Mouse (Mus musculus): Measurements from ENCODE around the gene Psma4. TPM values are rescaled to one million over a fixed set of nuclear protein-coding genes. Genes with fewer than 3 reads are reported as not detected.

Gene Psma4
- 247 and 251 TPM in 2 replicates for polyA plus RNA-seq (2015; fragmentation: Nextera tagmentation; extraction: Ambion mirVana)

GRCm38 (mm10) chr9:54950575-54951321, at the start of gene Psma4, which contains the start of gene AY074887:
TSS of gene Psma4 (plus strand) at chr9:54950790.
TSS of gene AY074887 (minus strand) at chr9:54950998.
- Histone ChIP-seq H3K4me2 (peak within 1 kb of the TSS; percentile 64), H3K9me3 (no peaks in the 10 kb centered on the region), H3K9ac (peak within 1 kb of the TSS; percentile 73), H3K27me3 (replicated peaks) (no peaks in the 10 kb centered on the region), H3K4me3 (peak within 1 kb of the TSS; percentile 62), H3K27ac (peak within 1 kb of the TSS; percentile 87), H3K4me1 (peaks cover 29% of the 10 kb centered on the region), H3K36me3 (replicated peaks) (peaks cover 10% of the 10 kb centered on the region)
- WGBS, result under 1% methylated on average over 65 of the region's 65 CpGs
- peak; percentile 100 for ATAC-seq (replicated peaks)

DNA sequence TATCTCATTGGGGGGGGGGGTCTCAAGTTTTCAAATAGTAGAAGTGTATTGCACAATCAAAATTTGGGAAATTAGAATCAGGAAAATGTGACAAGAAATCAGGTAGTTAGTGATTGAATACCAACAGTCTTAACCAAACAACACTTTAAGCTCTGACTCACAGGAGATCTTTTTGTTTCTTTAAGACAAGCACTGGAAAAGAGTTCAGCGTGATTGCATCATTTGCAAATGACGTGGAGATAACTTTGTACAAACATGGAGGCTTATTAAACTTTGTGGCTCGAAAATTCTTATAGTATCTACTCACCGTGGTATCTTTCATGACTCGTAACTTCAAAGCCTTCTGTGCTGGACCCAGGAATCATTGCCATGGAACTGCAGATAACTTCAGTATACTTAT, 41.1 kb upstream of the Psma4 start:
- Histone ChIP-seq H3K4me3 (no peak overlapping the region), H3K4me1 (no peaks in the 10 kb centered on the region), H3K4me2 (no peak overlapping the region), H3K27ac (no peak overlapping the region), H3K36me3 (replicated peaks) (peaks cover 24% of the 10 kb centered on the region), H3K9me3 (no peaks in the 10 kb centered on the region), H3K9ac (no peak overlapping the region), H3K27me3 (replicated peaks) (no peaks in the 10 kb centered on the region)
- WGBS, result 94% methylated on average over 5 of the region's 5 CpGs
- ATAC-seq (replicated peaks), result no peak

DNA sequence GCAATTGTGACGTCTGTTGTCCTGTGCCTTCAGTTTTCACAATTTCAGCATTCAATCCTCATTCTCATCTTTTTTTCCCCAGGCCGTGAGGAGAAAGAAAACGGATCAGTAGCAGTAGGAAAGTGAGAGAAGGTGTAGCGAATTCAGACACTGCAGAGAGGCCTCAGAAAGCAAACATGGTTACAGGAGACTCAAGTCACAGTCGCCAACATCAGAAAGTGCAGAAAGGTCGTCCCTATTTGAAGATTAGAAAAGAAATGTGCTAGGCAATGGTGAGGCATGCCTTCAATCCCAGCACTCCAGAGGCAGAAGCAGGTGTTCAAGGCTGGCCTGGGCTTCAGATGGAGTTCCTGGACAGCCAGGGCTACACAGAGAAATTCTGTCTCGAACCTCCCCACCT, 35.0 kb upstream of the Psma4 start:
- 72% methylated on average over 7 of the region's 7 CpGs for WGBS
- no peak overlapping the region for H3K9ac ChIP-seq
- H3K27ac ChIP-seq, result no peak overlapping the region
- no peaks in the 10 kb centered on the region for H3K27me3 ChIP-seq (replicated peaks)
- no peak for ATAC-seq (replicated peaks)
- H3K4me3 ChIP-seq, result no peak overlapping the region
- H3K9me3 ChIP-seq, result no peaks in the 10 kb centered on the region
- peaks cover 12% of the 10 kb centered on the region for H3K4me1 ChIP-seq
- no peak overlapping the region for H3K4me2 ChIP-seq
- no peaks in the 10 kb centered on the region for H3K36me3 ChIP-seq (replicated peaks)

- Histone ChIP-seq H3K36me3 (replicated peaks) (no peaks in the 10 kb centered on the region), H3K9me3 (no peaks in the 10 kb centered on the region), H3K27ac (0 out of 2 replicates have a peak overlapping the region, but pooled peaks have one; percentile 35), H3K27me3 (replicated peaks) (no peaks in the 10 kb centered on the region), H3K4me3 (peak overlapping the region; percentile 74), H3K4me1 (peaks cover 12% of the 10 kb centered on the region), H3K9ac (peak overlapping the region; percentile 9; the same call in 1 of the 2 replicates), H3K4me2 (peak overlapping the region; percentile 97)
- WGBS, result 79% methylated on average over 8 of the region's 8 CpGs
- ATAC-seq (replicated peaks), result peak; percentile 19; the same call in 1 of the 2 replicates
Measured at GRCm38 (mm10) chr9:54916401-54916800, 34.2 kb upstream of the Psma4 start.

GRCm38 (mm10) chr9:54917010-54917677, 33.4 kb upstream of the Psma4 start, which contains the start of gene Hykk:
TSS of gene Hykk (plus strand) at chr9:54917283.
- peak within 1 kb of the TSS; percentile 54; the same call in 1 of the 2 replicates for H3K27ac ChIP-seq
- ATAC-seq (replicated peaks), result peak; percentile 100
- H3K9me3 ChIP-seq, result no peaks in the 10 kb centered on the region
- H3K4me3 ChIP-seq, result peak within 1 kb of the TSS; percentile 74
- peak within 1 kb of the TSS; percentile 50 for H3K9ac ChIP-seq
- no peaks in the 10 kb centered on the region for H3K27me3 ChIP-seq (replicated peaks)
- H3K36me3 ChIP-seq (replicated peaks), result no peaks in the 10 kb centered on the region
- H3K4me2 ChIP-seq, result peak within 1 kb of the TSS; percentile 97
- under 1% methylated on average over 34 of the region's 34 CpGs for WGBS
- peaks cover 12% of the 10 kb centered on the region for H3K4me1 ChIP-seq

- peaks cover 12% of the 10 kb centered on the region for H3K4me1 ChIP-seq
- no peak overlapping the region for H3K4me3 ChIP-seq
- no peak overlapping the region for H3K9ac ChIP-seq
- H3K36me3 ChIP-seq (replicated peaks), result no peaks in the 10 kb centered on the region
- H3K27ac ChIP-seq, result no peak overlapping the region
- peak overlapping the region; percentile 97; the same call in 1 of the 2 replicates for H3K4me2 ChIP-seq
- no peaks in the 10 kb centered on the region for H3K27me3 ChIP-seq (replicated peaks)
- ATAC-seq (replicated peaks), result no peak
- 73% methylated on average over 2 of the region's 2 CpGs for WGBS
- no peaks in the 10 kb centered on the region for H3K9me3 ChIP-seq
Measured at GRCm38 (mm10) chr9:54918191-54918590, 32.4 kb upstream of the Psma4 start.

DNA sequence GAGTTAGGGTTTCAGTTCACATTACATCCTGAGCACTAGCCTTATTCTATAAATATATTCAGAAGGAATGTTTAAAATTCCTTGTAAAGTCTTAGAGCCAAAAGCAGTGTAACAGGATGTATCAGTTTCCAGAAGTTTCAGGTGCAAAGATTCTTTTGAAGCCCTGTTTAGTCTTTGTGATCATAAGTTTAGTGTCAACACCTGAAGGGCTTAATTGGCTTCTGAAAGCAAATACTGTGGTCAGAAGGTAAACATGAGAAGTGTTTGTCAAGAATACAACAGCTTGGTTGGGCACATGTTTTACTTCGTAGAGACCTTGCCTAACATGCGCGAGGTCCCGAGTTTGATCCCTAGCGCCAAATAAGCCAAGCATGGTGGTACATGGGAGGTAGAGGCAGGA, 31.8 kb upstream of the Psma4 start:
- Histone ChIP-seq H3K4me2 (no peak overlapping the region), H3K9ac (no peak overlapping the region), H3K27me3 (replicated peaks) (no peaks in the 10 kb centered on the region), H3K27ac (no peak overlapping the region), H3K4me1 (peaks cover 12% of the 10 kb centered on the region), H3K4me3 (no peak overlapping the region), H3K36me3 (replicated peaks) (no peaks in the 10 kb centered on the region), H3K9me3 (no peaks in the 10 kb centered on the region)
- ATAC-seq (replicated peaks), result no peak
- 94% methylated on average over 5 of the region's 5 CpGs for WGBS

DNA sequence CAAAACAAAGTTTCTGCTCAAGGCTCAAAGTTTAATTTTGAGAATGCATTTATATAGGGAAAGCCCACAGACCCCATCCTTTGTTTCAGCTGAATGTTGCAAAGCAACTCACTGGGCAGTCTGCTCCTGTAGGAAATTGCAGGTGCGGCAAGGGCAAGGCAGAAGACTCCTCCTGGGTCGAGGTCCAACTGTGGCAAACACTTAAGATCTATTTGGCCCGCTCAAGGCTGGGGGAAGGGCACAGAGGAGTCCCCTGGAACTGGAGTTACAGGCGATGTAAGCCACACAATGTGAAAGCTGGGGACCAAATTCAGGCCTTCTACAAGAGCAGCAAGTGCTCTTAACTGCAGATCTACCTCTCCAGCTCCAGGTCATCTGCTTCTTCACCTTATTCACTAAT, 30.6 kb upstream of the Psma4 start:
- 53% methylated on average over 4 of the region's 4 CpGs for WGBS
- Histone ChIP-seq H3K4me3 (no peak overlapping the region), H3K4me1 (peaks cover 12% of the 10 kb centered on the region), H3K36me3 (replicated peaks) (no peaks in the 10 kb centered on the region), H3K27ac (no peak overlapping the region), H3K9ac (no peak overlapping the region), H3K9me3 (no peaks in the 10 kb centered on the region), H3K4me2 (no peak overlapping the region), H3K27me3 (replicated peaks) (no peaks in the 10 kb centered on the region)
- no peak for ATAC-seq (replicated peaks)

DNA sequence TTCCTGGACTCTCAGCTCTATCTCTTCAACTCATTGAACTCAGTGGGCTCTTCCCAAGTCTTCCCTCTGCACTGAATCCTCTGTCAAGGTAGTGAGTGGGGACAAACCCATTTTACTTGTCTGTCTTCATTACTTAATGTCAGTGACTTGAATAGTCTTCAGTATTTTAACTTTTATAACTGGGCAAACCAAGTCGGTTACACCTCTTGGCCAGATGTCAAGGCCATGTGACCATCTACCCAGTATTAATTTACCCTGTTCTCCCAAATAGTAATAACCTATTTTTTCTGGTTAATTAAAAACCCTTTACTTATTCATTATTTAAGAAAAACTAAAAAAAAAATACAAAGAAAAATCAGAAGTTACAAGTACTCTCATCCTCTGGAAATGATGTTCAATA, 19.8 kb upstream of the Psma4 start:
- H3K27me3 ChIP-seq (replicated peaks), result no peaks in the 10 kb centered on the region
- H3K4me1 ChIP-seq, result no peaks in the 10 kb centered on the region
- no peaks in the 10 kb centered on the region for H3K36me3 ChIP-seq (replicated peaks)
- no peak for ATAC-seq (replicated peaks)
- no peak overlapping the region for H3K9ac ChIP-seq
- no peak overlapping the region for H3K4me3 ChIP-seq
- no peaks in the 10 kb centered on the region for H3K9me3 ChIP-seq
- H3K27ac ChIP-seq, result no peak overlapping the region
- no peak overlapping the region for H3K4me2 ChIP-seq
- 88% methylated on average over 1 of the region's 1 CpGs for WGBS

GRCm38 (mm10) chr9:54931765-54932164, 18.8 kb upstream of the Psma4 start:
- no peak overlapping the region for H3K4me3 ChIP-seq

GRCm38 (mm10) chr9:54932379-54932778, 18.2 kb upstream of the Psma4 start:
- ATAC-seq (replicated peaks), result no peak
- no peaks in the 10 kb centered on the region for H3K9me3 ChIP-seq
- no peaks in the 10 kb centered on the region for H3K4me1 ChIP-seq
- H3K36me3 ChIP-seq (replicated peaks), result no peaks in the 10 kb centered on the region
- H3K4me3 ChIP-seq, result no peak overlapping the region
- H3K27me3 ChIP-seq (replicated peaks), result no peaks in the 10 kb centered on the region
- H3K27ac ChIP-seq, result no peak overlapping the region
- no peak overlapping the region for H3K9ac ChIP-seq
- 90% methylated on average over 2 of the region's 2 CpGs for WGBS
- H3K4me2 ChIP-seq, result no peak overlapping the region

More at GRCm38 (mm10) chr9:54931765-54932164, 18.8 kb upstream of the Psma4 start:
- ATAC-seq (replicated peaks), result no peak
- no peak overlapping the region for H3K27ac ChIP-seq
- no peaks in the 10 kb centered on the region for H3K4me1 ChIP-seq
- no peaks in the 10 kb centered on the region for H3K36me3 ChIP-seq (replicated peaks)
- no peak overlapping the region for H3K4me2 ChIP-seq
- no peaks in the 10 kb centered on the region for H3K9me3 ChIP-seq
- 11% methylated on average over 1 of the region's 1 CpGs for WGBS
- no peaks in the 10 kb centered on the region for H3K27me3 ChIP-seq (replicated peaks)
- H3K9ac ChIP-seq, result no peak overlapping the region

- Histone ChIP-seq H3K27ac (no peak overlapping the region), H3K4me1 (no peaks in the 10 kb centered on the region), H3K27me3 (replicated peaks) (no peaks in the 10 kb centered on the region), H3K4me3 (no peak overlapping the region), H3K36me3 (replicated peaks) (no peaks in the 10 kb centered on the region), H3K9me3 (no peaks in the 10 kb centered on the region), H3K4me2 (no peak overlapping the region), H3K9ac (no peak overlapping the region)
- 93% methylated on average over 4 of the region's 4 CpGs for WGBS
- no peak for ATAC-seq (replicated peaks)
Measured at GRCm38 (mm10) chr9:54942071-54942470, 8.5 kb upstream of the Psma4 start.
